Mouse (Mus musculus) lung, postnatal 0 days (tissue): ENCODE data around the gene Ndufc1.

Experiments used
- CTCF ChIP-seq: IDR thresholded peaks from 2 replicates; pipeline ENCODE4 v1.5.1; 2016; ENCODE audit warnings: antibody characterized with exemption, mild to moderate bottlenecking
- EP300 ChIP-seq: IDR thresholded peaks from 2 replicates; pipeline ENCODE4 v1.6.1; 2016; ENCODE audit warnings: antibody characterized with exemption, mild to moderate bottlenecking, control low read depth

GRCm38 (mm10) chr3:51415098-51416072 is 6.6 kb upstream of the Ndufc1 start, which contains the start of gene Naa15:
- TF ChIP-seq CTCF: no peak
- no peak; the same call in 1 of the 2 replicates for TF ChIP-seq EP300
